Mouse (Mus musculus) T-cell, adult 66 days (primary cell): Measurements from ENCODE around the gene Pde4dip. TPM values are rescaled to one million over a fixed set of nuclear protein-coding genes. Genes with fewer than 3 reads are reported as not detected.

ENCODE experiments used
- total RNA-seq, 2 experiments: library from RNA; stranded (reverse); gene quantifications; 3 replicates in 1 of 2; 4 replicates in 1 of 2; pipeline ENCODE4 v1.2.4; 2023

The Pde4dip gene
- total RNA-seq = 10 to 100 TPM; 27.6 to 29.4 TPM

GRCm38 (mm10) chr3:97888168-97888901 lies at the start of gene Pde4dip:
TSS of gene Pde4dip (minus strand) at chr3:97888707.

GRCm38 (mm10) chr3:97900516-97901490 lies 12.3 kb upstream of the Pde4dip start, which contains the start of gene Sec22b:
TSS of gene Sec22b (plus strand) at chr3:97901190.

GRCm38 (mm10) chr3:97674644-97675110 lies 213.8 kb downstream of the Pde4dip start, which contains the start of gene Gm17651:
TSS of gene Gm17651 (minus strand) at chr3:97674694.

GRCm38 (mm10) chr3:97657655-97658411 lies 230.7 kb downstream of the Pde4dip start, which contains the start of gene Prkab2:
TSS of gene Prkab2 (plus strand) at chr3:97658193.

Other genes starting within 250 kb of the Pde4dip start
- gene Prkab2, start 230.5 kb downstream of the Pde4dip start, total RNA-seq = 10 to 100 TPM in 1 of 2 experiments, 1 to 10 TPM in 1; 6.2 to 10.4 TPM
- gene Gm17651, start 214.0 kb downstream of the Pde4dip start, total RNA-seq = not detected
- 10 to 100 TPM; 73.6 to 74.9 TPM for gene Sec22b, start 12.5 kb upstream of the Pde4dip start, total RNA-seq
- 10 to 100 TPM; 62.2 to 65.8 TPM for gene Notch2, start 124.8 kb upstream of the Pde4dip start, total RNA-seq